Mouse (Mus musculus) liver, postnatal 0 days (tissue): ENCODE measurements around the gene Il1r1. TPM values are rescaled to one million over a fixed set of nuclear protein-coding genes. Genes with fewer than 3 reads are reported as not detected.

ENCODE experiments used
- ATAC-seq: fragments of 200-750 bp; cut with Nextera tagmentation; 2 replicates; pipeline ENCODE4 v1.8.0; 2017; ENCODE audit warnings: mild to moderate bottlenecking, moderate library complexity
- DNase-seq: peaks from one replicate; pipeline ENCODE4 v3.0.0-alpha.2; 2016
- H3K27ac ChIP-seq: fragments of 300-500 bp; sonication (generic); 2 replicates; pipeline ENCODE4 v1.5.1; 2014; ENCODE audit warnings: antibody characterized with exemption, moderate library complexity, mild to moderate bottlenecking, low read depth
- H3K27me3 ChIP-seq: fragments of 300-500 bp; sonication (generic); 2 replicates; pipeline ENCODE4 v1.6.1; 2014; ENCODE audit warnings: low read length, control low read depth, mixed read lengths; ENCODE audit not compliant: insufficient read depth
- H3K36me3 ChIP-seq: fragments of 300-500 bp; sonication (generic); replicated peaks from 2 replicates; pipeline ENCODE4 v1.6.1; 2014; ENCODE audit warnings: mild to moderate bottlenecking, control low read depth, low read length, moderate library complexity, mixed read lengths; ENCODE audit not compliant: insufficient read depth
- H3K4me1 ChIP-seq: fragments of 300-500 bp; sonication (generic); 2 replicates; pipeline ENCODE4 v1.6.1; 2014; ENCODE audit warnings: antibody characterized with exemption, mild to moderate bottlenecking, control low read depth; ENCODE audit not compliant: insufficient read depth
- H3K4me2 ChIP-seq: fragments of 300-500 bp; sonication (generic); 2 replicates; pipeline ENCODE4 v1.6.1; 2014; ENCODE audit warnings: low read depth, mild to moderate bottlenecking, low read length, moderate library complexity, mixed read lengths
- H3K4me3 ChIP-seq: fragments of 300-500 bp; sonication (generic); 2 replicates; pipeline ENCODE4 v1.5.1; 2014; ENCODE audit warnings: low read depth, low read length
- H3K9ac ChIP-seq: fragments of 300-500 bp; sonication (generic); replicated peaks from 2 replicates; pipeline ENCODE4 v1.6.1; 2014; ENCODE audit warnings: mild to moderate bottlenecking, moderate library complexity
- H3K9me3 ChIP-seq: fragments of 300-500 bp; sonication (generic); 2 replicates; pipeline ENCODE4 v1.6.1; 2016; ENCODE audit warnings: mild to moderate bottlenecking, control low read depth, low read length, mixed read lengths
- CTCF ChIP-seq: sonication (generic); IDR thresholded peaks from 2 replicates; pipeline ENCODE4 v1.5.1; 2016; ENCODE audit warnings: antibody characterized with exemption, low read depth
- EP300 ChIP-seq: IDR thresholded peaks from 2 replicates; pipeline ENCODE4 v1.6.1; 2016; ENCODE audit warnings: antibody characterized with exemption, low read depth, mild to moderate bottlenecking
- WGBS: fragments of 180-500 bp; shearing (Covaris S2); extraction: QIAGEN DNeasy Blood & Tissue Kit; methylation state at CpG from one replicate; pipeline ENCODE4 v1.1.7; 2014; ENCODE audit not compliant: insufficient replicate concordance; 5-methylcytosine and 5-hydroxymethylcytosine counted together
- polyA plus RNA-seq: library from polyadenylated mRNA; unstranded; fragments of >200 nt; fragmentation: Nextera tagmentation; extraction: Ambion mirVana; gene quantifications from 2 replicates; pipeline ENCODE4 v1.2.1, GENCODE M21; 2015

Gene Il1r1
- polyA plus RNA-seq, 1 experiment from 2014 or later: 15.1 TPM

DNA sequence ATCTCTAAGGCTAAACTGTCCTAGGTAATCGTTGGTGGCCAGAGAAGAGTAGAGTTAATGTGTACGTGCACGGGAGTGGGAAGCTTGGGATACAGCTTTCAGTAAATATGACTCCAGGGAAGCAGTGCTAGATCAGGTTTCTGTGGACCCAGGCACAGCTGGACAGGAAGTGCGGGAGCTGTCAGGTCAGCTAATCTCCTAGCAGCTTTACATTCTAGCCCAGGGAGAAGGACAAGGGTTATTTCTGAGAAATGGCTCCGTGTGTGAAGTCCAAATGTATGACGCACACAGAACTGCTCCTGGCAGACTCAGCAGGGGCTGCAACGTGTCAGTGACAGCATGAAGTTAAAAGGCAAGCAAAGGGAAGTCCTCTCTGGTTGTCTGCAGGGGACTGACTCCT lies 8.3 kb downstream of the Il1r1 start:
- Histone ChIP-seq H3K9me3 (no peaks in the 10 kb centered on the region), H3K4me3 (no peak overlapping the region), H3K36me3 (no peaks in the 10 kb centered on the region), H3K27me3 (no peaks in the 10 kb centered on the region), H3K4me1 (peaks cover 67% of the 10 kb centered on the region), H3K9ac (no peak overlapping the region), H3K27ac (peak overlapping the region; percentile 31; the same call in 1 of the 2 replicates), H3K4me2 (no peak overlapping the region)
- 0 out of 2 replicates have a peak, but pooled peaks have one; percentile 53 for TF ChIP-seq EP300
- TF ChIP-seq CTCF: no peak
- WGBS: 45% methylated on average over 7 of the region's 7 CpGs
- DNase-seq (no peak), ATAC-seq (0 out of 2 replicates have a peak, but pooled peaks have one; percentile 9)

DNA sequence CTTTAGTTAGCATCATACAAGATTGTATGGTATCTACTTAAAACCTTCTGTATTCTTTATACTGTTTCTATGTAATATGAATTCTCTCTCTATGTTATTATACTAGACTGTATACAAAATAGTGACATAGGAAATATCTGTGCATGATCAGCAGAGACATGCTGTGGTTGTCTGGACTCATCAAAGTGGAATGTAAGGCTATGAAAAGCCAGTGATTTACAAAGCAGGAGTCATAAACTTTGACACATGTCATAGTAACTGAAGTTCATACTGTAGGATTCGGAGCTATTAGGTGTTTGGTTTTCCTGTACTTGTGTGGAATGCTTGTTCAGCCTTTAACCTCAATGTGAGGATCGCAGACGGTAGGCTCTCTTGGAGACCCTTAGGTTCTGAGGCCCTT lies 8.7 kb downstream of the Il1r1 start:
- no peak for ATAC-seq
- no peak for DNase-seq
- Histone ChIP-seq H3K36me3 (no peaks in the 10 kb centered on the region), H3K4me3 (no peak overlapping the region), H3K4me1 (peaks cover 63% of the 10 kb centered on the region), H3K27me3 (no peaks in the 10 kb centered on the region), H3K9me3 (no peaks in the 10 kb centered on the region), H3K27ac (peak overlapping the region; percentile 31; the same call in 1 of the 2 replicates), H3K9ac (no peak overlapping the region), H3K4me2 (no peak overlapping the region)
- WGBS: 72% methylated on average over 3 of the region's 3 CpGs
- TF ChIP-seq EP300: no peak
- no peak for TF ChIP-seq CTCF

DNA sequence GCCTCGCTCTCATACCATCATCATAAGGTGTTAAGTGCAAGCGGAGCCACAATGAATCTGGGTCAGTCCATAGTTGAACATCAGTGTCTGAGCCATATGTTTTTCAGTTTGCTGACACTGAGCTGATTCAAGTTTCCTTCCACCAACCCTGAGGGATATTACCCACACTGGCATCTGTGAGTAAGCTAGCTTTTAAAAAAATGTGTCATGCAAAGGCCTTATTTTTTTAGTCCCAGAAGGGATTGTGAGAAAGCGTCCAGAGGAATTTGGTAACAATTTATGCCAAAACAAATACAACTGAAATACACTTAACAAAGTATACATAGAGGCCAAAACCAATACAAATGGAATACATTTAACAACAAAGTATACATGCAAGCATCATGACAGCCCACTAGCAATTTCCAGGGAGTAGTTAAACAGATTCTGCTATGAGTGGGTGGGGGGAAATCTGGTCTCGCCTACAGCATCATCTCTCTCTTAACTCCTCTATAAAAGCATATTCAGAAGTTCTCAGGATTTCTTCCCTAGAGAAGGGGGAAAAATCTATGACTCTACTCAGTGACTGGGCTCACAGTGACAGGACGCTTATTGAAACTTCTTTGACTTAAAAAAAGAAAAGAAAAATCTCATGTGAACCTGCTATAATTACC lies 10.8 kb downstream of the Il1r1 start:
- DNase-seq: no peak
- H3K9ac ChIP-seq: no peak overlapping the region
- H3K4me2 ChIP-seq: no peak overlapping the region
- WGBS: 83% methylated on average over 5 of the region's 5 CpGs
- no peak for TF ChIP-seq CTCF
- no peak for TF ChIP-seq EP300
- no peaks in the 10 kb centered on the region for H3K9me3 ChIP-seq
- H3K4me1 ChIP-seq: peaks cover 44% of the 10 kb centered on the region
- no peak overlapping the region for H3K27ac ChIP-seq
- ATAC-seq: no peak
- no peak overlapping the region for H3K4me3 ChIP-seq
- H3K36me3 ChIP-seq: no peaks in the 10 kb centered on the region
- H3K27me3 ChIP-seq: no peaks in the 10 kb centered on the region

DNA sequence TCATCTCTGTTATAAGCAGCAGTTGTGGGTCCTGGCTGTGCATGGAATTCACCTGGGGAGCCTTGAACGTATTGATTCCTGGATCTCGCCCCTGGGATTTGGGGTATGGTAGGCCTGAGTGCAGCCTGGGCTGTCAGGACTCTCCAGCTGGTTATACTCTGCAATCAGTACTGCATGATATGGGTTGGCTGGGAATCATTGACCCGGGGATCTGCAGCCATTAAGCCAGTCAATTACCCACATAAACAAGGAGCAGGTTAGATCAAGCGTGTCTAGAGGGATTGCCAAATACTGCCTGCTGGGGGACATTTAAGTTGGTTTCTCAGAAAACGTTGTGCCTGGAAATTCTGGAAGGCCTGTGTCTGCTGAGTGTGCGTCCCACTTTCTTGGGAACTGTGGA lies 11.8 kb downstream of the Il1r1 start:
- H3K27ac ChIP-seq: peak overlapping the region; percentile 36; the same call in 1 of the 2 replicates
- ATAC-seq (peak; percentile 74), DNase-seq (no peak)
- H3K4me2 ChIP-seq: no peak overlapping the region
- 53% methylated on average over 6 of the region's 6 CpGs for WGBS
- H3K9ac ChIP-seq: no peak overlapping the region
- TF ChIP-seq CTCF (no peak), EP300 (no peak)
- no peak overlapping the region for H3K4me3 ChIP-seq
- H3K9me3 ChIP-seq: no peaks in the 10 kb centered on the region
- no peaks in the 10 kb centered on the region for H3K36me3 ChIP-seq
- no peaks in the 10 kb centered on the region for H3K27me3 ChIP-seq
- H3K4me1 ChIP-seq: peaks cover 40% of the 10 kb centered on the region

DNA sequence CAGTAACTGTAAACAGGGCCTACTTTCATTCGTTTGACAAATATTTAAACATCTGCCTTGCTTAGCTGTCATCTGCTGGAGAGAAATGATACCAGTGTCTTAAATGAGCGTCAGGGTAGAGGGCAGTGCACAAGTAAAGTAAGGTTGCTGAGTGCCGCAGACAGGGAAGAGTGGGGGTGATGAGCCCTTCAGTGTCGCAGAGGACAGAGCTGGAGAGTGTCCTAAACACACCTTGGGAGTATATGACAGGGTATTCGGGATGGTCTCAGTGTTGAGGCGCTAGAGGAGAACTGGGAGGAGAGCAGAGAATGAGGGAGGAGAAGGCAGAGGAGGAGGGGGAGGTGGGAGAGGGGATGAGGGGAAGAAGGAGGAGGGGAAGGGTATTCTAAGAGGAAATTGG lies 12.2 kb downstream of the Il1r1 start:
- no peak overlapping the region for H3K4me2 ChIP-seq
- H3K27ac ChIP-seq: peak overlapping the region; percentile 36; the same call in 1 of the 2 replicates
- ATAC-seq (peak; percentile 14; the same call in 1 of the 2 replicates), DNase-seq (no peak)
- TF ChIP-seq CTCF: no peak
- no peak for TF ChIP-seq EP300
- peaks cover 40% of the 10 kb centered on the region for H3K4me1 ChIP-seq
- H3K9ac ChIP-seq: no peak overlapping the region
- WGBS: 59% methylated on average over 6 of the region's 6 CpGs
- no peak overlapping the region for H3K4me3 ChIP-seq
- H3K36me3 ChIP-seq: no peaks in the 10 kb centered on the region
- H3K9me3 ChIP-seq: no peaks in the 10 kb centered on the region
- H3K27me3 ChIP-seq: no peaks in the 10 kb centered on the region

DNA sequence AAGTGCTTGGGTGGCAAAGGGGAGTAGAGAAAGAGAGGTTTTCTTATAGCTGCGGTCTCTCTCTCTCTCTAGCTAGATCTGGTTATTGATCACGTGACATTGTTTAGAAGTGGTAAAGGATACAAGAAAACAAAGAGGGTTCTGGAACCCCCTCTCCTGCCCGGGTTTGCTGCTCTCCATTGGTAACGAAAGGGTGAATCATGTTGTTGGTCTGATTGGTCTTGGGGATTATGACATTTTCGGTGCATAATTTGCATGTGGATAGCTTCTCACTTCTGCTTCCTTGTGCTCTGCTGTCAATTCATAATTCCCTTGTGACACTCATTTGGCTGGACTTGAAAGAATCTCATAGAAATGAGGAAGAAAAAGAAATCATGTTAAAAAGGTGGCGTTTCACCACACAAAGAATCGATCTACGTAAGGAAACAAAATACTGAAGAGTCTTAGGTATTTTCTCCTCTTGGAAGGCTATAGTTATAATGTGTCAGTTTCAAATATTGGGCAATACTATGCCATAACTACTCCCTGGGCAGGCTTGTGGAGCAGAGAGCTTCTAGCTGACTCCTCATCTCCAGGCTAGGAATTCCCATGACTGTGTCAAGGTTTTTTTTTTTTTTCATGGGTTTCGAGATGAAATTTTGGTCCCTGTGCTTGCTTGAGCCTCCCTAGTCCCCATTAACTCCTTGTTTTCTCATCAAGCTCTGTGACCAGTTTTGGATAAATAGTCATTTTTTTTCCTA lies 15.6 kb downstream of the Il1r1 start:
- TF ChIP-seq CTCF: no peak
- no peak for TF ChIP-seq EP300
- H3K27ac ChIP-seq: no peak overlapping the region
- no peaks in the 10 kb centered on the region for H3K36me3 ChIP-seq
- no peak overlapping the region for H3K4me2 ChIP-seq
- no peak for DNase-seq
- H3K9me3 ChIP-seq: no peaks in the 10 kb centered on the region
- no peak for ATAC-seq
- no peak overlapping the region for H3K4me3 ChIP-seq
- peaks cover 22% of the 10 kb centered on the region for H3K4me1 ChIP-seq
- H3K27me3 ChIP-seq: no peaks in the 10 kb centered on the region
- 64% methylated on average over 9 of the region's 9 CpGs for WGBS
- no peak overlapping the region for H3K9ac ChIP-seq
